Mouse (Mus musculus): ENCODE results near the gene Lin7c.
"Not testable (repeated sequence)": the region's sequence is repeated elsewhere in the genome, so short reads cannot be mapped to it uniquely, and the experiment has no call there.

Gene Lin7c

GRCm38 (mm10) chr2:109890597-109890996 lies at the start of gene Lin7c:
Gene Lin7c (plus strand): TSS chr2:109890853.
- DNase-seq, result peak; percentile 91

GRCm38 (mm10) chr2:109846401-109846800 lies 44.3 kb upstream of the Lin7c start:
- no peak for DNase-seq

DNA sequence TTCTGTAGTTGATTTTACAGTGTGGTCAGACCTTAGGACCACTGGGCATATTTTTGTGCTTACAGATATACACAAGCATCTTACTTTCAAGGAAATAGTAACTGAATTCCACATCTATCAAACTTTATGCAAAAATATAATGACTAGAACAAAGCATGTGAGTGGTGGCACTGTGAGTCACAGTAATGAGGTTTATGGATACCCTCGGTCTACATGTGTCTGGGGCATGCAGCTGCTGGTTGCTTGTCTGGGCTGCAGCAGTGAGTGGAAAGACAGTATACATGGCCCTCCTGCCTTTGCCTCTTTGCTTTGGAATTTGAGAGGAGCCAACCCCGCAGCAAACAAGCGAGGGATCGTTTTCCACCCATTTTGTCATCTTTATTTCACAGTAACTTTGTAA lies 42.3 kb upstream of the Lin7c start:
- DNase-seq, result no peak

DNA sequence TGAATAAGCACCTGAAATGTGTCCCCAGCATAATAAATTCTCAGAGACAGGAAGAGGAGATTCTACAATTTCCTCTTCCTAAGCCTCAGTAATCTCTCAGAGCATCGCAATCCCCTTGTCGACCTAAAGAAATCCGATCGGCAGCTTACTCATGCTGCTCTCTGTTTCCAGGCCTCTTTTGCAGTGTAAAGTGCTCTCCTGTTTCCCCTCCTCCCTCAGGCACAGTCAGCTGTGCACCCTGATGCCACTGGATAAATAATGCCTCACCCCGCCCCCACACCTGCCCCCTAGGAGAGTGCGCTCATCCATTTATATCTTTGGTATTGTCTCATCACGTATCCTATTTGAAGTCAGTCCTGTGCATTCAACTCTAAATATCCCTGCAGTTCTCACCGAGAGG lies 41.9 kb upstream of the Lin7c start:
- no peak for DNase-seq

DNA sequence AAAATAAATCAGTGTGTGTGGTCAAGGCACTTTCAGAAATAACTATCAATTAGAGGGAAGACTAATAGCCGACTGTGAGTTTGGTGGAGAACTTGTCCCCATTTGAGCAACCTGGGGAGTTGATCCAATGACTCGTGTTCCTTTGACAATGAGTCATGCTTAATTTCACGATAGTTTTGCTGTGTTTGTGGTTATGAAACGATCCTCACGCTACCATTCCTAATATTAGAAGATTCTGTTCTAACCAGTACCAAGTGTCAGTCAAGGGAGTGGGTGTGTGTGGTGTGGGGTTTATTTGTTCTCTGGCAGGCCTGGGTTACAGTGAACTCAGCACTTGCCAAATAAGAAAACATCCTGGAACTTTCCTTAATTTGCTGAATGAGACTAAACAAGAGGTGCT lies 35.1 kb upstream of the Lin7c start:
- no peak for DNase-seq

DNA sequence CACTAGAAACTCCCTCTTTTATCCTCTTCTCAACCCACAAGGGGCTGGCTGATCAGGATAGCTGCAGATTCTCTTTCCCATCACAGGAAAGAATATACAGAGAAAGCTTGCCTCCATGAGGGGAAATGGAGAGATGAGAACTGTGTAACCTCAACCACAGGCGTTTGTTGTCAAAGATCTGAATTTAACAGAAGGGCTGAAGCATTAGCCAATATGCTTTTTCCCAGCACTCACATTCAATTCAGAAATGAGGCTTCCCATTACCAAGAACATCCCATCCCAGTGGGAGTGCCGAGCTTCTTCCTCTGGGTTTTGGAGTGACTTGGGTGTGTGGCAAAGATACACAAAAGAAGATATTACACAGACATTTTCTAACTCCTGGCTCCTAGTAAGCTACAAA lies 31.0 kb upstream of the Lin7c start:
- DNase-seq, result no peak

DNA sequence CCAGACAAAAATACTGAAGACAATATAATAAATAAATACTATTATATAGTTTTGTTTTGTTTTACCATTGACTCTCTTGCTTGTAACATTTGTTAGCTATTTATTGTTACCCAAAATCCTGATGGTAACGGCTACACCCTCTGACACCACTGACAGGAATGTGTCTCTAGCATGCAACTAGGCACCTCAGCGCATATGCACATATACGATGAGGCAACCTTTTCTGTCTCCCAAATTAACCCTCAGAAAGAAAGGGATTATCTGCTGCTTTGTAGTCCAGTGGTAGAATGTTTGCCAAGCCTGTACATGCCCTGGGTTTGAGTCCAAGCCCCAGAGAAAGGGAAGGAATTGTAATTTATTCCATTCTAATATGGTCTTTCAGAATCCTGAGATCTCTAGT lies 29.8 kb upstream of the Lin7c start:
- DNase-seq, result no peak

DNA sequence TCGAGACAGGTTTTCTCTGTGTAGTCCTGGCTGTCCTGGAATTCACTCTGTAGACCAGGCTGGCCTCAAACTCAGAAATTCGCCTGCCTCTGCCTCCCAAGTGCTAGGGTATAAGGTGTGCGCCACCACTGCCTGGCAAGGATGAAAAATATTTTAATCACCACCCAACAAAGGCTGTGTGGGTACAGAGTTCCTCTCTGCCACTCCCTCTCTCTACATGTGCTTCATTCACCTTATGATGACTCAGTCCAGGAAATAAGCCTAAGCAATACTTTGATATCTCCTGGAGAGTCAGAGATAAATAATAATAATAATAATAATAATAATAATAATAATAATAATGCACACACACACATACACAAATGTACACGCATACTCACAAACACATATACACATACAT lies 11.2 kb upstream of the Lin7c start:
- DNase-seq, result not testable (repeated sequence)

GRCm38 (mm10) chr2:109881111-109881510 lies 9.5 kb upstream of the Lin7c start:
- DNase-seq, result no peak

GRCm38 (mm10) chr2:109881625-109882024 lies 9.0 kb upstream of the Lin7c start:
- no peak for DNase-seq

GRCm38 (mm10) chr2:109884106-109884505 lies 6.5 kb upstream of the Lin7c start:
- DNase-seq, result peak; percentile 52

DNA sequence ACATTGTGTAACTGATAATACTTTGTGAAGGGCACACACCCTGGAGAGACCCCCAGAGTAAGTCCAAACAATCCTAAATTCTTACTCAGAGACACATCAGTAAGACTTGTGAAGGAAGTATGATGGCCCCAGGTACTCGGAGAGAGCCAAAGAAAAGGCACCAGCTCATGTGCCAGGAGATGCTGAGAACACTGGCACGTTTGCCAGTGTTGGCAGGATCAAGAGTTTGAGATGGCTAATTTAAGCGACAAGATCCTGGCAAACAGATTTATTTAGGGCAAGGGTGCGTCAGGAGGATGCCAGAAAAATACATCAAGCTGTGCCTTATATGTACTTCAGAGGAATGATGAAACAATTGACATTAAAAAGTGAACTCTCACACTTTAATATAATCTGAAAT lies 6.1 kb upstream of the Lin7c start:
- DNase-seq, result peak; percentile 74

DNA sequence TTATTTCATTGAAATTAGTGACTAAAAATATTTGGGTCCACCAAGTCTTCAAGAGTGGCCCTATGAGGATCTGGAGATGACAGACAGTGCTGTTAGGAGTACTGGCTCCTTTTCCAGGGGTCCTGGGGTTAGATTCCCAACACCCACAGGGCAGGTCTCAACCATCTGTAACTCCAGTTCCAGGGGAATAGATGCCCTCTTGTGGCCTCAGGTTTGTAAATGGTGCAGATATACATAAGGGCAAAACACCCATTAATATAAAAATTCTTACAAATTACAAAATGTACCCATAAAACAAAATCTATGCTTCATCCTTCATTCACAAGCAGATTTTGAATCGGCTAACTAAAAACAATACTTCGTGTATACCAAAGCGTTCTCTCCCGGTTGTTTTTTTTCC lies 585 bp upstream of the Lin7c start:
- no peak for DNase-seq

DNA sequence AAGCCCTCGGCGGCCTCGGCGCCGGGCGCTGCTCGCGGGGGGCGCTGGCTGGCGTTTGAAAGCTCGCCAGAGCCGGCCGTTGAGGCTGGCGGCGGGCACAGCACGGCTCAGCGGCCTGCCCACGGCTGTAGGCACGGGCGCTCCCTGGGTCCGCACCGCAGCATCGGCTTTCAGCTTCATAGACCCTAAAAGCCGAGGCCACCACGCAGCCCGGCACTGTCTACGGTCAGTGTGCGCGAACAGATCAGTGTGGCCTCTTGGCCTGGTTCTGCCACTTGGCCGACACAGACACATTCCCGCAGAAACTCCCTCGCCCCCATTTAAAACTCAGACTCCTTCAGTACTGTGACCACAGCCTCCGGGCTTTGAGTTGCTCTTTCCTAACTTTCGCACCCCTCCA lies 378 bp downstream of the Lin7c start:
- peak; percentile 58 for DNase-seq

DNA sequence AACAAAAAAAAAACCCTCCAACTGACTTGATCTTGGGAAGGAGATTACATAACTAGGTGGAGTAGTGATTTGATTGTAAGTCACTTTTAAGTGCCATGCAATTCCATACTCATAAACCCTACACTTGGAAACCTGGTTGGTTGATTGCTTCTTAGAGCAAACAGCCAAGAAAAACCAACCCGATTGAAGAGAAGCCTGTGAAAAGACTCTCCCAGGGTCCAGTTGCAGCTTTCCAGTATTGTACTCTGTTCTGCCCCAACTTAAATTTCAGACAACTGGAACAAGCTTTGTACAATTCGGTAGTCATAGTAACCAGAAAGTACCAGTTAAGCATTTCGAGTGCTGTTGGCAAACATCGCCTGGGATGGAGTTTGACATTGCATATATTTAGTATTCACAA lies 818 bp downstream of the Lin7c start:
- no peak for DNase-seq

GRCm38 (mm10) chr2:109896311-109896710 lies 5.7 kb downstream of the Lin7c start:
- no peak for DNase-seq

DNA sequence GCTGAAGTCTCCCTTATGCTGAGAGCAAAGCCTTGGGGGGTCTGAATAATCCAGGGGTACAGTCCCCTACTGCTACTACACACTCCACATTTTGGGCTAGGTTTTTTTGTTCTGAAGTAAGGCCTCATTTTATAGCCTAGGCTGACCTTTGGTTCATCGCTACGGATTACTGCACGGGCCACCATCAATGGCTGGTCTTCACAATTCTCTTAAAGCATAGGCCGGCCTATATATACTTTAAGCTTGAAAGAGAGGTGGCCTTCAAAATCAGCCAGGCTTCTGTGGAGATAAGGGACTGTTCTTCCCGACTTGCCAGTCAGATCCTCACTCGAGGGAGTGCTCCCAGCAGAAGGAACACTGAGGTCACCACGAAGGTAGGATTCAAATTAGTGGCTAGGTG lies 12.2 kb downstream of the Lin7c start:
- DNase-seq, result no peak

GRCm38 (mm10) chr2:109904171-109904821 lies 13.6 kb downstream of the Lin7c start:
- peak; percentile 88 for DNase-seq

DNA sequence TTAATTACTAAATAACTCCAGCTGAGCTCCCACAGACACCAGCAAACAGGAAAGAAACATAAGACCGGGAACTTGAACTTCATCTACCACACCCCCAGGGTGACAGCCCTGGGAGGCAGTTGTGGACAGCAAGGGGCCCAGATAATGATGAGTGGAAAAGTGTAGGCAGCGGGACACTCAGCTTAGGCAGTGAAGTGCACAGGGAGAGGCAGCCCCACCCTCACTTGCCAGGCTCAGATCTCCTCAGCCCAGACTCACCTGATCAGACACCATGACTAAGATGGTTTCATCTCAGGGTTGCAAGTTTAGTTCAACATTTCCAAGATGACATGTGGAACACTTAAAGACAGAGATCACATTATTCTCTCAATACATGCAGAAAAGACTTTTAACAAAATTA lies 18.5 kb downstream of the Lin7c start:
- DNase-seq, result no peak

DNA sequence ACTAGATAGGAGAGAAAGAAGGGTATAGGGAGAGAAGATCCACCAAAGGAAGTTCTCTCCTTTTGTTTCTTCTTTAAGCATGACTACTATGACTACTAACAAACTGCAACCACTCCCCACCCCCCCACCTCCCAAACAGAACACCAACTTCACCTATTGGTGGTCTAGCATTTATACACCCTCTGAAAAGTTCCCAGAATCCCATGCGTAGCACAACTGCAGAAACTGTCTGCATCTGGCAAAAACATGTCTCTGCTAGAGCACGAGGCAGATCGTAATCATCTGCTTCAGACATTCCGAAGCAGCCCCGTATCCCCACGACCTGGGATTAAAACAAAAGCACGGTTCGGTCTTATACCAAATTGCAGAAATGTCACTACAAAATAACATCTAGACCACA lies 21.6 kb downstream of the Lin7c start:
- DNase-seq, result no peak

DNA sequence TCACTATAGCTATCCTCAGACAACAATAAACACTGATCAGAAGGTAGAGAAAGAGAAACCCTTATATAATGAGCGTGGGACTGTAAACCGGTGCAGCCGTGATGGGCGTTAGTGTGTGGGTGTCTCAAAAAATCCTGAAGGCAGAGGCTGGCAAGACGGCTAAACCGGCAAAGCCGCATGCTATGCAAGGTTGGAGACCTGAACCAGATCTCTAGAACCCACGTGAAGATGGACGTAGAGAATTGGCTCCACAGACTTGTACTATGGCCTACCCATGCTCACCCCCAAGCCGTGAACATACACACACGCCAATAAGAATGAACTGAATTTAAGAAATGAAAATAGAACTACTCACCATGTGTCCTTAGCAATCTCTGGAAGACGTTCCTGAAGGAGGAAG lies 22.1 kb downstream of the Lin7c start:
- no peak for DNase-seq

GRCm38 (mm10) chr2:109913241-109913640 lies 22.6 kb downstream of the Lin7c start:
- DNase-seq, result no peak

DNA sequence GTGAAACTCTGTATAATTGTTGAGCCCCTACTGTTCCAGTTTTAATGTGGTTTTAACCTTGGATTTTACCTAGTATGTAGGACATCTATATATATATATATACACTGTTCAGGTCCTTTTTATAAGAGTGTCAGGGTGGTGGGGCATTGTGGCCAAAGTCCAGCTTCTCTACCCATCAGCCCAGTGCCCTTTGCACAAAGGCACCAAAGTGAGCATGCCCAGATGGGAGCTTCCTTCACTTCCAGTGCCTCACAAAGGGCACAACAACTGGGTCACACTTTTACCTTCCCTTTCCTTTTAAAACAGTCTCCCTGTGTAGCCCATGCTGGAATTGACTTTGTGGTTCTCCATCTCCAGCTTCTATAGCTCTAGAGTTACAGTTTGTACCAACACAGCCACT lies 23.9 kb downstream of the Lin7c start:
- DNase-seq, result no peak

GRCm38 (mm10) chr2:109916782-109917495 lies 26.3 kb downstream of the Lin7c start:
- DNase-seq, result no peak

Data from cerebellum, adult 8-10 months (tissue).